Mouse (Mus musculus) regulatory T cell (primary cell): ENCODE data around the gene Tsc22d1.

Source experiments
- in situ Hi-C: fragments of 300-600 bp; cut with MboI, MseI; formaldehyde crosslinking; loops from one replicate; pipeline ENCODE4 v1.15.1; 2025; ENCODE audit warnings: high pct_unique_total_duplicates

Tsc22d1 gene

GRCm38 (mm10) chr14:76556031-76556851 lies 141.5 kb downstream of the Tsc22d1 start:
- in situ Hi-C loops, result loop anchor here (10.0 kb wide), 2 partner anchors 229 to 461 kb away; no protein-coding TSS in a partner anchor

GRCm38 (mm10) chr14:76556852-76557208 lies 142.1 kb downstream of the Tsc22d1 start, which contains the start of gene Serp2:
Gene Serp2 (minus strand): TSS chr14:76556889.
- in situ Hi-C loops, result loop anchor here (10.0 kb wide), 2 partner anchors 228 to 462 kb away; no protein-coding TSS in a partner anchor
